Mouse (Mus musculus) stomach, embryonic 14.5 days (tissue): ENCODE data around the gene Mrps11. TPM values are rescaled to one million over a fixed set of nuclear protein-coding genes. Genes with fewer than 3 reads are reported as not detected.

Experiments
- ATAC-seq: fragments of 200-750 bp; cut with Nextera tagmentation; 2 replicates; pipeline ENCODE4 v1.8.0; 2017; ENCODE audit warnings: low read depth, moderate TSS enrichment; ENCODE audit not compliant: insufficient number of reproducible peaks, insufficient read depth, low FRiP score
- H3K27ac ChIP-seq: fragments of 300-500 bp; sonication (generic); 2 replicates; pipeline ENCODE4 v1.5.1; 2014; ENCODE audit warnings: mild to moderate bottlenecking, low read length, moderate library complexity, mixed read lengths
- H3K27me3 ChIP-seq: fragments of 300-500 bp; sonication (generic); 2 replicates; pipeline ENCODE4 v1.6.1; 2014; ENCODE audit warnings: low read length, control low read depth, mixed read lengths; ENCODE audit not compliant: control insufficient read depth, insufficient read depth
- H3K36me3 ChIP-seq: fragments of 300-500 bp; sonication (generic); 2 replicates; pipeline ENCODE4 v1.6.1; 2014; ENCODE audit warnings: mild to moderate bottlenecking, control low read depth, low read length, moderate library complexity, mixed read lengths; ENCODE audit not compliant: control insufficient read depth, insufficient read depth
- H3K4me1 ChIP-seq: fragments of 300-500 bp; sonication (generic); 2 replicates; pipeline ENCODE4 v1.6.1; 2014; ENCODE audit warnings: low read length, control low read depth, mixed read lengths; ENCODE audit not compliant: control insufficient read depth, insufficient read depth
- H3K4me2 ChIP-seq: fragments of 300-500 bp; sonication (generic); replicated peaks from 2 replicates; pipeline ENCODE4 v1.6.1; 2014; ENCODE audit warnings: low read depth, low read length, control low read depth
- H3K4me3 ChIP-seq: fragments of 300-500 bp; sonication (generic); 2 replicates; pipeline ENCODE4 v1.5.1; 2014; ENCODE audit warnings: low read depth, low read length, control low read depth
- H3K9ac ChIP-seq: fragments of 300-500 bp; sonication (generic); replicated peaks from 2 replicates; pipeline ENCODE4 v1.6.1; 2014; ENCODE audit warnings: low read depth, mild to moderate bottlenecking, control low read depth, low read length, moderate library complexity, mixed read lengths
- H3K9me3 ChIP-seq: fragments of 300-500 bp; sonication (generic); 2 replicates; pipeline ENCODE4 v1.6.1; 2016; ENCODE audit warnings: low read depth, low read length, control low read depth; ENCODE audit not compliant: control insufficient read depth
- WGBS: fragments of 180-500 bp; shearing (Covaris S2); extraction: QIAGEN DNeasy Blood & Tissue Kit; methylation state at CpG from one replicate; pipeline ENCODE4 v1.1.7; 2014; 5-methylcytosine and 5-hydroxymethylcytosine counted together
- polyA plus RNA-seq: library from polyadenylated mRNA; unstranded; fragments of >200 nt; fragmentation: Nextera tagmentation; extraction: Ambion mirVana; gene quantifications from 2 replicates; pipeline ENCODE4 v1.2.1, GENCODE M21; 2014

Mrps11 gene
- polyA plus RNA-seq = 73.2 and 74.5 TPM in 2 replicates

DNA sequence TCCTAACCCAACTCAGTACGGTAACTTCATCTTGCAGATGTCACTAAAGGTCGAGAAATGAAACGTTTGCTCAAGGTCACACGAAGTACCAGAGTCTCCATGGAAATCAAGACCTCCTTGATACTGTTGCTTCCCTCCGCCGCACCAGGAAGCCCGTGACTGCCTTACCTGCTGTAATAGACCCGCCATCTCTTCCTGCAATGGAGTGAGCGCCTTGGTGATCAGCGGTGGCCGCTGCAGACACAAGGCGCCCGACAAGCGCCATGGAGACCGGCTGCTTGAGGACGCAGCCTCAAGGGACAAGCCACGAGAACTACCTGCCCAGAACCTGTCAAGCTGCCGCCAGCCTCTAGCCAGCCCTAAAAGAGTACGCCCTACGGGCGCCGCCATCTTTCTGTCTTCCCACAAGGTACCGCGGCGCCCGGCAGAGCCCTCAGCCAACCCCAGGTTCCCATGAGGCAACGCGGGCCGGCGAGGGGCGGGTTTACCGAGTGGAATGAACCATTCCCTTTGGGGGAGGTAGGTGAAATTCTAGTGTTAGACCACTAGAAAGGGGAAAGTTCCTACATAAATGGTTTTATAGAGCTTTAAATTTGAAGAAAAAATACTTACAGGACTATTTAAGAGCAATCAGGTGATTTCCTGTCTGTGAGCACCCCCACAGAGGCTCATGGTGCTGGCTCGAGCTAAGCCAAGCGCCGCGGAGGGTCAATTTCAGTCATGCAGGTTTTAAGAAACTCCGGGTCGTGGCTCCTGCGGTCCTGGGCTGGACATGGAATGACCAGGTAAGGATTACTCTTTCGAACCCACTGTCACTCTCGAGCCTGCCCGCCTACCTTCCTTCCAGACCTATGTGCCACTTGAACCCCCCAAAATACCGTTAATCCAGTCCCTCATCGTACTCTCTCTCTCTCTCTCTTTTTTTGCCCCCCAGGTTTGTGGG lies at the start of gene Mrps11, which contains the start of gene Mrpl46:
Mrps11 (plus strand) TSS at position 481 of the 943 bp plus-strand sequence.
Mrpl46 (minus strand) TSS at position 893 of the 943 bp plus-strand sequence.
- Histone ChIP-seq H3K4me2 (peak within 1 kb of the TSS; percentile 85), H3K27me3 (no peaks in the 10 kb centered on the region), H3K4me1 (peaks cover 8% of the 10 kb centered on the region), H3K4me3 (peak within 1 kb of the TSS; percentile 94), H3K36me3 (peaks cover 18% of the 10 kb centered on the region), H3K27ac (peak within 1 kb of the TSS; percentile 8; the same call in 1 of the 2 replicates), H3K9me3 (no peaks in the 10 kb centered on the region), H3K9ac (peak within 1 kb of the TSS; percentile 78)
- WGBS = under 1% methylated on average over 44 of the region's 44 CpGs
- peak; percentile 98 for ATAC-seq

DNA sequence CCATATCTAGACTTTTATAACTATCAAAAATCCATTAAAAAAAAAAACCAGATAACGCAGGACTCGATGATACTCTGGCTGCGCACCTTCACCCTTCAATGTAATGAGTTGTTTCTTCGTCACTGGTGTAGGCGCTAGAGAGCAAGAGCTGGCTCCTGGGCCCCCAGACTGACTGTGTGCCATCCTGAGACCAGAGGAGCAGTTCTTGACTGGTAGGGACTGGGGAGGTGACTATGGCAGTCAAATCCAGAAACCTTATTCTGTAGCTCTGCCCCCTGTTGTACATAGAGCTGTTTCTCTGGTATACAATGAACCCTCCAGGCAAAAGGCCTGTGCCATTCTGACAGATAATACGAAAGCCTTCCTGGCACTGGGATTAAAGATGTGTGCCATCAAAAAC lies 45.7 kb upstream of the Mrps11 start:
- Histone ChIP-seq H3K4me3 (no peak overlapping the region), H3K9me3 (no peaks in the 10 kb centered on the region), H3K27me3 (no peaks in the 10 kb centered on the region), H3K4me1 (no peaks in the 10 kb centered on the region), H3K9ac (no peak overlapping the region), H3K4me2 (no peak overlapping the region), H3K27ac (no peak overlapping the region), H3K36me3 (no peaks in the 10 kb centered on the region)
- 87% methylated on average over 6 of the region's 6 CpGs for WGBS
- no peak for ATAC-seq

DNA sequence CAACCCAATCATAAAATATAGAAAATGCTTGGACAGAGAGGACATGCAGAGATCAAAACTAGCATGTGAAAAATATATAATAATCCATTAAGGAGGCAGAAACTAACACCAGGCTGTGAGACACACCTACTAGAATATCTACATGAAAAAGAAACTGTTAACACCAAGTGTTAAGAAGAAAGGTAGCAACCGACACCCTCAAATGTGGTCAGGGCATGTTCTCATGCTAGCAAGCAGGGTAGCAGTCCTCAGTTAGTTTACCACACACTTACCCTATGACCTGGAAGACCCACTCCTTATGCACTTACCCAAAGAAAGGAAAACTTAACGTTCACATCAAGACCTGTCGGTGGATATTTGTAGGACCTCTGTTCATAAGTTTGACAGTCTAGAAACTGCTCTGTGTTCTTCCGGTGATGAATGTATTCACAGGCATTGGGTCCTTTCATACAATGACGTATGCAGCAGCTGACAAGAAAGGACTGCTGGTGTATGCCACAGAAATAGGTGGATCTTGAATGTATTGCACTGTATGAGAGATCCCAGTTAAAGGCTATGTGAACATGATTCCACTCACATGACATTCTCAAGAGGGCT lies 45.2 kb upstream of the Mrps11 start, which contains the start of gene Ntrk3:
Ntrk3 (minus strand) TSS at position 399 of the 597 bp plus-strand sequence.
- Histone ChIP-seq H3K27me3 (no peaks in the 10 kb centered on the region), H3K4me3 (no peak within 1 kb of the TSS), H3K9ac (no peak within 1 kb of the TSS), H3K9me3 (no peaks in the 10 kb centered on the region), H3K4me1 (no peaks in the 10 kb centered on the region), H3K4me2 (no peak within 1 kb of the TSS), H3K36me3 (no peaks in the 10 kb centered on the region), H3K27ac (no peak within 1 kb of the TSS)
- WGBS = 67% methylated on average over 5 of the region's 5 CpGs
- no peak for ATAC-seq

DNA sequence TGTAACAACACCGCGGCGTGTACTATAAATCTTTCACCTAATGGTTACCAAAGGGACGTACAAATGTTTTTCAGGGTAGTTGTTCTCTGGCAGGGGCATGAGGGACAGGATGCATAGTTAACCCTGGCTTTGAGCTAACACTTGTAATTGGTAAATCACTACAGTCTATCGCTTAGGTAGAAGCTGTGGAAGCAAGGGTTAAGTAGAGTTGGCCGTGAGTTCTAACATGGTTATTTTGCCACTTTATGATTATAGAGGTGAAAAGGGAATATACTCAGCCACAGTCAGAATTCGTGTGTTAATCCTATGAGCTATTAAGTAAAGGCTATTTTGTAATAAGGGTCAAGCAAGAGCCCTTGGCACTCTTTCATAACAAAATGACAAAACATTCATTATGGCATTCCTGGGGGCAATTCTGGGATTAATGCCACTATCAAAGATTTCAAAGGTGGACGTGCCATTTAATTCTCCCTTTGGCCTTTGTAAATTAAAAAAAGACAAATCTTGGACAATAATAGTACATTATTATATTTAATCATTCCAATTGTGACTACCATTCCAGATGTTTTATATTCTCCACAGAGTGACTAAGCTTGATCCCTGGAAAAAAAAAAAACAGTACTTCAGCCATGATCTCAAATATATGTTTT lies 43.4 kb upstream of the Mrps11 start:
- no peaks in the 10 kb centered on the region for H3K4me1 ChIP-seq
- H3K9ac ChIP-seq = no peak overlapping the region
- no peaks in the 10 kb centered on the region for H3K9me3 ChIP-seq
- no peaks in the 10 kb centered on the region for H3K36me3 ChIP-seq
- H3K27me3 ChIP-seq = no peaks in the 10 kb centered on the region
- 73% methylated on average over 8 of the region's 8 CpGs for WGBS
- no peak overlapping the region for H3K4me2 ChIP-seq
- ATAC-seq = no peak
- H3K27ac ChIP-seq = no peak overlapping the region
- no peak overlapping the region for H3K4me3 ChIP-seq

DNA sequence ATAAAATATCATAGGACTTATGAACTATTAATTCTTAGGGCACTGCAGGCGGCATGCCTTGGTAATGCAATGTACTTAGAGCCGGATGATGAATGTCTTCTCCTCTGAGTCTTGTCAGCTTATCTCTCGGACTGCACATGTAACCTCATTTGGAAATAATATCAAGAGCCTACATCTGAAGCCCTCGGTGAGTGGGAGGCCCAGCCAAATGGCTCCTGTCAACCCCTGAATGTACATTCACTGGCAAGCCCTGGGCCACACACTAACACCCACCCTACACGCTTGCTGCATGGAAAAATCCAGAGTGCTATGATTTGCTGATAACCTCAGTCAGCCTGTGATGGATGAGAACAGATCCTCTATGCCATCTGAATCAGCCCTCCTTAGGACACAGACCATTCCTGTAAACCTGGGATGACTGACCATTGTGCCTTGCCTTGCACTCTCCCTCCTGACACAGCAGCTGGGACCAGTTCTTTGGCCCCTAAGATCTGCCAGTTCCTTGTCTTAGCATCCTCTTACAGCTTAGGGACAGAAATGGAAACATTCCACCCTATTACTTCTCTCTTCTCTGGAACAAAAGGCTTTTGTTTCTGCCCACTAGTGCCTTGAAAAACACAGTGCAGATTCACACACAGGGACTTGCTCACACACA lies 39.1 kb upstream of the Mrps11 start:
- Histone ChIP-seq H3K27me3 (no peaks in the 10 kb centered on the region), H3K9ac (no peak overlapping the region), H3K9me3 (no peaks in the 10 kb centered on the region), H3K36me3 (no peaks in the 10 kb centered on the region), H3K4me3 (no peak overlapping the region), H3K4me1 (no peaks in the 10 kb centered on the region), H3K4me2 (no peak overlapping the region), H3K27ac (no peak overlapping the region)
- no peak for ATAC-seq
- WGBS = 41% methylated on average over 5 of the region's 5 CpGs

DNA sequence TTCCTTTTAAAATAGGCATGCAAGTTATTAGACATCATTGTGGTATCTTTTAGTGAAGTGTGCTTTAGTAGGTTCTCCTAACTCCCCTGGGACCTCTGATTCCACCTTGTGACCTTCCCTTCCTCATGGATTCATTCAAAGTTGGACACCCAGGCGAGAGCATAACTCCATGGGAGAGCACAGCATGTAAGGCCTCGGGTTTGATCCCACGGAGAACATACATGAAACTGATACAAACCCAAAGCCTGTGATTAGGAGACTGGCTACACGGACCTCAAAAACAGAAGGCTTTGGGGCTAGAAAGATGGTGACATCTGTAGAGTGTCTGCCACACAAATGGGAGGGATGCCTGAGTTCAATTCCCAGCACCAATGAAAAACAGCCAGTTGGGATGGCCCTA lies 30.0 kb upstream of the Mrps11 start:
- Histone ChIP-seq H3K9ac (no peak overlapping the region), H3K36me3 (no peaks in the 10 kb centered on the region), H3K4me3 (no peak overlapping the region), H3K27ac (no peak overlapping the region), H3K9me3 (no peaks in the 10 kb centered on the region), H3K4me2 (no peak overlapping the region), H3K27me3 (no peaks in the 10 kb centered on the region), H3K4me1 (no peaks in the 10 kb centered on the region)
- no peak for ATAC-seq
- WGBS = 83% methylated on average over 4 of the region's 4 CpGs

DNA sequence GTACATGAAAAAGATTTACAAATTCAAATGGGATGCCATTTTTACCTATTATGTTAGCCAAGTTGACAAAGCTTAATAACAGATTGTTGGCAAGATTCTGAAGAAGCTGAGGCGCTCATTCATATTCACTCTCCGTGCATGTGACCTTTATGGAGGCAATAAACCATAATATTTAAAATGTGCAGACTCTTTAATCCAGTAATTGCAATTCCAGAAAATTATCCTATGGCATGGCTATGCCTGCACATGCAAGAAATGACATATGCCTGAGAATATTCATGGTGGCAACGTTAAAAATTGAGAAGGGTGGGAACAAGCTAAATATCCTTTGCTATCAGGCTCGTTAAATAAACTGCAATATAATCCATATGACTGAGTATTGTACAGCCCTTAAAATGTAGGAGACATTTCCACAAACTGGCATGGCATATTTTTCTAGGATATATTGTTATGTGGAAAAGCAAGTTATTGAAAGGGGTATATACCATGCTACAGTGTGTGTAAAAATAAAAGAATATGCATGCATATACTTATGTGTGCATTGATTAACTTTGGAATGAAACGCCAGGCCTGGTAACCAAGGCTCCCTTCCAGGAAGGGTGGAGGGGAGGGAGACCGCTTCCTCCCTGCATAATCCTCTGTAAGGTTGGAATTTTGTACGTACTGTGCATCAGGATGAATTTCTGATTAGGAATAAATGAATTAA lies 29.0 kb upstream of the Mrps11 start:
- Histone ChIP-seq H3K9ac (no peak overlapping the region), H3K27ac (no peak overlapping the region), H3K9me3 (no peaks in the 10 kb centered on the region), H3K27me3 (no peaks in the 10 kb centered on the region), H3K4me3 (no peak overlapping the region), H3K4me1 (no peaks in the 10 kb centered on the region), H3K36me3 (no peaks in the 10 kb centered on the region), H3K4me2 (no peak overlapping the region)
- ATAC-seq = no peak
- WGBS = 84% methylated on average over 7 of the region's 7 CpGs
